Mouse (Mus musculus): Measurements from ENCODE around the gene Saxo1.

Gene Saxo1

GRCm38 (mm10) chr4:86558228-86558627 lies at the start of gene Saxo1:
Gene Saxo1 (minus strand): TSS chr4:86558328.
- no peak for DNase-seq (ENCODE audit: low read depth, low spot score)

GRCm38 (mm10) chr4:86591304-86591703 lies 33.2 kb upstream of the Saxo1 start:
- DNase-seq (ENCODE audit: low read depth, low spot score): no peak

GRCm38 (mm10) chr4:86588236-86588635 lies 30.1 kb upstream of the Saxo1 start:
- peak; percentile 40 for DNase-seq (ENCODE audit: low read depth, low spot score)

- DNase-seq (ENCODE audit: low read depth, low spot score): no peak
These were observed 22.5 kb upstream of the Saxo1 start for GRCm38 (mm10) chr4:86580591-86580990.

GRCm38 (mm10) chr4:86580056-86580455 lies 21.9 kb upstream of the Saxo1 start:
- DNase-seq (ENCODE audit: low read depth, low spot score): no peak

- DNase-seq (ENCODE audit: low read depth, low spot score): no peak
These were observed 18.6 kb upstream of the Saxo1 start for GRCm38 (mm10) chr4:86576630-86577225.

GRCm38 (mm10) chr4:86576120-86576541 lies 18.0 kb upstream of the Saxo1 start:
- DNase-seq (ENCODE audit: low read depth, low spot score): peak; percentile 54

- DNase-seq (ENCODE audit: low read depth, low spot score): peak; percentile 98
These were observed 17.3 kb upstream of the Saxo1 start, which contains the start of gene Rraga for GRCm38 (mm10) chr4:86575283-86575983. Gene Rraga (plus strand): TSS chr4:86575668.

GRCm38 (mm10) chr4:86574939-86575282 lies 16.8 kb upstream of the Saxo1 start:
- no peak for DNase-seq (ENCODE audit: low read depth, low spot score)

- DNase-seq (ENCODE audit: low read depth, low spot score): no peak
These were observed 2.9 kb upstream of the Saxo1 start for GRCm38 (mm10) chr4:86561061-86561460.

GRCm38 (mm10) chr4:86559006-86559405 lies 878 bp upstream of the Saxo1 start:
- DNase-seq (ENCODE audit: low read depth, low spot score): peak; percentile 32

GRCm38 (mm10) chr4:86557371-86557770 lies 757 bp downstream of the Saxo1 start:
- no peak for DNase-seq (ENCODE audit: low read depth, low spot score)

GRCm38 (mm10) chr4:86555035-86555707 lies 3.0 kb downstream of the Saxo1 start:
- peak; percentile 54 for DNase-seq (ENCODE audit: low read depth, low spot score)

- no peak for DNase-seq (ENCODE audit: low read depth, low spot score)
These were observed 9.8 kb downstream of the Saxo1 start for GRCm38 (mm10) chr4:86548332-86548731.

- DNase-seq (ENCODE audit: low read depth, low spot score): peak; percentile 65
These were observed 12.5 kb downstream of the Saxo1 start for GRCm38 (mm10) chr4:86545615-86546014.

- no peak for DNase-seq (ENCODE audit: low read depth, low spot score)
These were observed 14.1 kb downstream of the Saxo1 start for GRCm38 (mm10) chr4:86543999-86544398.

GRCm38 (mm10) chr4:86541573-86541972 lies 16.6 kb downstream of the Saxo1 start:
- DNase-seq (ENCODE audit: low read depth, low spot score): no peak

GRCm38 (mm10) chr4:86538936-86539335 lies 19.2 kb downstream of the Saxo1 start:
- peak; percentile 93 for DNase-seq (ENCODE audit: low read depth, low spot score)

GRCm38 (mm10) chr4:86537972-86538371 lies 20.2 kb downstream of the Saxo1 start:
- DNase-seq (ENCODE audit: low read depth, low spot score): peak; percentile 78

GRCm38 (mm10) chr4:86534091-86534481 lies 24.0 kb downstream of the Saxo1 start:
- no peak for DNase-seq (ENCODE audit: low read depth, low spot score)

GRCm38 (mm10) chr4:86533406-86534090 lies 24.6 kb downstream of the Saxo1 start:
- DNase-seq (ENCODE audit: low read depth, low spot score): no peak

- no peak for DNase-seq (ENCODE audit: low read depth, low spot score)
These were observed 29.0 kb downstream of the Saxo1 start for GRCm38 (mm10) chr4:86529161-86529560.
